Mouse (Mus musculus) cerebellum, adult 2 months (tissue): Measurements from ENCODE around the gene Ndufa13.

Experiments
- CTCF ChIP-seq: fragments of 200-500 bp; IDR thresholded peaks from 2 replicates; pipeline ENCODE4 v1.5.1; 2011; ENCODE audit warnings: low read depth, mild to moderate bottlenecking, control low read depth, low read length, moderate library complexity, borderline replicate concordance; ENCODE audit not compliant: insufficient read depth
- POLR2A ChIP-seq: fragments of 200-500 bp; IDR thresholded peaks from 2 replicates; pipeline ENCODE4 v1.6.1; 2011; ENCODE audit warnings: low read length, control low read depth, borderline replicate concordance; ENCODE audit not compliant: insufficient read depth

DNA sequence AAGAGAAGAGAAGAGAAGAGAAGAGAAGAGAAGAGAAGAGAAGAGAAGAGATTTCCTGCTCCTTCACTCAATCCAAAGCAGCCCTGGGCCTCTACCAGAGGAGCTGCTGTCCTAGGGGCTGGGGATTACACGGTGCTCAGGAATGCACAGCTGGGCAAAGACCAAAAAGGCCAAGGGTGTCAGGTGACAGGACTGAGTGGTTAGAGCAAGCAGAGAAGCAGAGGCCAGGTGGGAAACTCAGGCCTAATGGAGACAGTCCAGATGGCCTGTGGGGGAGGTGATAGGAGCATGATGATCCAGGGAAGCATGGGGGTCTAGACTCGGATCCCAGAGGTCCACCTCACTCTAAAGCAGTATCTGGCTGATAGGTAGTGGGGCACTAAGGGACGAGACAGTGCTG is 37.3 kb upstream of the Ndufa13 start:
- no peak for TF ChIP-seq CTCF
- no peak for TF ChIP-seq POLR2A
